Mouse (Mus musculus) small intestine, adult 2 months (tissue): ENCODE measurements around the gene Daxx. TPM values are rescaled to one million over a fixed set of nuclear protein-coding genes. Genes with fewer than 3 reads are reported as not detected.

Source experiments
- H3K27ac ChIP-seq: fragments of 200-500 bp; 2 replicates; pipeline ENCODE4 v1.5.1; 2012; ENCODE audit warnings: low read depth, low read length, control low read depth, inconsistent platforms; ENCODE audit not compliant: insufficient read depth
- H3K27me3 ChIP-seq: fragments of 200-500 bp; 2 replicates; pipeline ENCODE4 v1.6.1; 2012; ENCODE audit warnings: mild to moderate bottlenecking, moderate library complexity, low read length, inconsistent platforms; ENCODE audit not compliant: control insufficient read depth, insufficient read depth
- H3K36me3 ChIP-seq: fragments of 200-500 bp; 2 replicates; pipeline ENCODE4 v1.6.1; 2012; ENCODE audit warnings: mild to moderate bottlenecking, low read length, control low read depth, inconsistent platforms; ENCODE audit not compliant: control insufficient read depth, insufficient read depth
- H3K4me1 ChIP-seq: fragments of 200-500 bp; 2 replicates; pipeline ENCODE4 v1.6.1; 2012; ENCODE audit warnings: low read length, inconsistent platforms, mixed read lengths; ENCODE audit not compliant: control insufficient read depth, insufficient read depth, insufficient read length
- H3K4me3 ChIP-seq: fragments of 200-500 bp; 2 replicates; pipeline ENCODE4 v1.5.1; 2012; ENCODE audit warnings: low read depth, mild to moderate bottlenecking, control low read depth, inconsistent platforms, low read length, moderate library complexity
- CTCF ChIP-seq: fragments of 200-500 bp; IDR thresholded peaks from 2 replicates; pipeline ENCODE4 v1.5.1; 2012; ENCODE audit warnings: low read depth, mild to moderate bottlenecking, control low read depth, inconsistent platforms, low read length, moderate library complexity, mixed read lengths; ENCODE audit not compliant: insufficient replicate concordance, insufficient read length; ENCODE audit errors: extremely low read depth
- POLR2A ChIP-seq: fragments of 200-500 bp; IDR thresholded peaks from 2 replicates; pipeline ENCODE4 v1.6.1; 2012; ENCODE audit warnings: low read depth, mild to moderate bottlenecking, control low read depth, inconsistent platforms, low read length, moderate library complexity
- WGBS: fragments of 180-500 bp; shearing (Covaris S2); methylation state at CpG from one replicate; pipeline ENCODE4 v1.1.7; 2018; 5-methylcytosine and 5-hydroxymethylcytosine counted together
- polyA plus RNA-seq: library from polyadenylated mRNA; depleted of rRNA; stranded (reverse); fragments of >200 nt; gene quantifications from 2 replicates; pipeline ENCODE4 v1.2.3, GENCODE M21; 2012

The Daxx gene
- polyA plus RNA-seq, 1 experiment: 48.6 TPM

DNA sequence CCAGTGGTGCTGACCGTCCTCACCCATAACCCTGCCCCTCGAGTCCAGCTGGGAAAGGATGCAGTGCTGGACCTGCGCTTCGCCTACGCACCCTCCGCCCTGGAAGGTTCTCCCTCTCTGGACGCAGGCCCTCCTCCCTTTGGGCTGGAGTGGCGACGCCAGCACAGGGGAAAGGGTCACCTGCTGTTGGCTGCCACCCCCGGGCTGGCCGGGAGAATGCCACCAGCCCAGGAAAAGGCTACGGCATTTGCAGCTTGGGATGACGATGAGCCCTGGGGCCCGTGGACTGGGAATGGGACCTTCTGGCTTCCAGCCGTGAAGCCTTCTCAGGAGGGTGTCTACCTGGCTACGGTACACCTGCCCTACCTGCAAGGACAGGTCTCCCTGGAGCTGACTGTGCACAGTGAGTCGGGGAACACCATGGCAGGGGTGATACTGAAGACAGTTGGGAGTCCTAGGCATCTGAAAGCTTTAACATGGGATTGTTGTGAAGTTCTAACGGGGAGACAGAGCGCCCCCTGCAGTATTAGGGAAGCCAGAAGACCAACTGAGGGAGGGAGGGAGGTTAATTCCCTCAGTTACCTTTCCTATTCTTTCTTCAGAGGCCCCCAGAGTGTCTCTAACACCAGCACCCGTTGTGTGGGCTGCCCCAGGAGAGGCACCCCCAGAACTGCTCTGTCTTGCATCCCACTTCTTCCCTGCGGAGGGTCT is 16.3 kb downstream of the Daxx start:
- H3K36me3 ChIP-seq: peaks cover 45% of the 10 kb centered on the region
- H3K27me3 ChIP-seq: no peaks in the 10 kb centered on the region
- peaks cover 6% of the 10 kb centered on the region for H3K4me1 ChIP-seq
- no peak for TF ChIP-seq CTCF
- WGBS: 90% methylated on average over 21 of the region's 21 CpGs
- no peak overlapping the region for H3K27ac ChIP-seq
- no peak overlapping the region for H3K4me3 ChIP-seq

DNA sequence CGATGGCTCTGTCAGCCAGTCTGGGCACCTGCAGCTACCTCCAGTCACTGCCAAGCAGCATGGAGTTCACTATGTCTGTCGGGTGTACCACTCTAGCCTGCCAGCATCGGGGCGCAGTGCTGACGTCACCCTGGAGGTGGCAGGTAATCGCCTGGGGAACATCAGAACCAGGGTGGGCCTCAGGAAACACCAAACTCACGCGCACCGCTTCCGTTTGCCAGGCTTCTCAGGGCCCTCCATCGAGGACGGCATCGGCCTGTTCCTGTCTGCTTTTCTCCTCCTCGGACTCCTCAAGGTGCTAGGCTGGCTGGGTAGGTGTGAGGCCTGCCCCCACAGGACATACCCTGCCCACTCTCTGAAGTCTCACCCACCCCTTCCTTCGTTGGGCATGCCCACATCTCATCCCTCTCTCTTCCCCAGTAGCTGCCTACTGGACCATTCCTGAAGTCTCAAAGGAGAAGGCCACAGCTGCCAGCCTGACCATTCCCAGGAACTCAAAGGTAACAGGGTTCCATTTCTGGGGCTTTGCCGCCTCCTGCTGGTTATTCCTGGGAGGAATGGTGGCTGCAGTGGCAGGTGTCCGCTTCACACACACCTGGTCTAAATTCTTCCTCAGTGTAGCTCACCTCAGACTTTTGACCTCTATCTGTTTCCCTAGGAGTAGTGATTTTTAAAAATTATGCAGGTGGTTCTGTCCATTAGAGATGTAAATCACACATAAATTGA is 17.2 kb downstream of the Daxx start:
- H3K27me3 ChIP-seq: no peaks in the 10 kb centered on the region
- no peak overlapping the region for H3K4me3 ChIP-seq
- 81% methylated on average over 17 of the region's 17 CpGs for WGBS
- no peak overlapping the region for H3K27ac ChIP-seq
- H3K36me3 ChIP-seq: peaks cover 40% of the 10 kb centered on the region
- peaks cover 2% of the 10 kb centered on the region for H3K4me1 ChIP-seq
- TF ChIP-seq POLR2A: no peak
- TF ChIP-seq CTCF: peak; percentile 56; the same call in 1 of the 2 replicates

DNA sequence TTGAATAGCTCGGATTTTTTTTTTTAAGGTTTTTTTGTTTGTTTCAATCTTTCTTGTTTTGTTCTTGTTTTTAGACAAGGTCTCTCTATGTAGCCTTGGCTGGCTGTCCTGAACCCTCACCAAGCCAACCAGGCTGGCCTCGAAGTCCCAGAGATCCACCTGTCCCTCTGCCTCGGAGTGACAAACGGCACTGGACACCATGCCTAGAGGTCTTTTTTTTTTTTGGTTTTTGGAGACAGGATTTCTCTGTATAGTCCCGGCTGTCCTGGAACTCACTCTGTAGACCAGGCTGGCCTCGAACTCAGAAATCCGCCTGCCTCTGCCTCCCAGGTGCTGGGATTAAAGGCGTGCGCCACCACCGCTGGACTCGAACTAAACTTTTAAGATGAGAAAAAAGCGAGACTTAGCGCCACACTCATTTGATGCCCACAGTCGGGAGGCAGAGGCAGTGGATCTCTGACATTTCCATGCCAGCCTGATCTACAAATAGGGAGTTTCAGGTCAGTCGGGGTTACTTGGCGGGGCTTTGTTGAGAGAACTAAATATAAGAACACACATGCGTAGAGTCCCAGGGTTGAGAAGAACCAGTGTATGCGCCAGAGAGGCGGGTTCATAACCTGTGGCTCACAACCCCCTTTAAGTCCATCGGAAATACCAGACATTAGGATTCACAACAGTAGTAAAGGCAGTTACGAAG is 19.2 kb downstream of the Daxx start:
- 59% methylated on average over 21 of the region's 21 CpGs for WGBS
- peaks cover 2% of the 10 kb centered on the region; the same call in 1 of the 2 replicates for H3K4me1 ChIP-seq
- H3K36me3 ChIP-seq: peaks cover 36% of the 10 kb centered on the region
- H3K4me3 ChIP-seq: no peak overlapping the region
- H3K27ac ChIP-seq: no peak overlapping the region
- TF ChIP-seq CTCF: no peak
- no peak for TF ChIP-seq POLR2A
- no peaks in the 10 kb centered on the region for H3K27me3 ChIP-seq

DNA sequence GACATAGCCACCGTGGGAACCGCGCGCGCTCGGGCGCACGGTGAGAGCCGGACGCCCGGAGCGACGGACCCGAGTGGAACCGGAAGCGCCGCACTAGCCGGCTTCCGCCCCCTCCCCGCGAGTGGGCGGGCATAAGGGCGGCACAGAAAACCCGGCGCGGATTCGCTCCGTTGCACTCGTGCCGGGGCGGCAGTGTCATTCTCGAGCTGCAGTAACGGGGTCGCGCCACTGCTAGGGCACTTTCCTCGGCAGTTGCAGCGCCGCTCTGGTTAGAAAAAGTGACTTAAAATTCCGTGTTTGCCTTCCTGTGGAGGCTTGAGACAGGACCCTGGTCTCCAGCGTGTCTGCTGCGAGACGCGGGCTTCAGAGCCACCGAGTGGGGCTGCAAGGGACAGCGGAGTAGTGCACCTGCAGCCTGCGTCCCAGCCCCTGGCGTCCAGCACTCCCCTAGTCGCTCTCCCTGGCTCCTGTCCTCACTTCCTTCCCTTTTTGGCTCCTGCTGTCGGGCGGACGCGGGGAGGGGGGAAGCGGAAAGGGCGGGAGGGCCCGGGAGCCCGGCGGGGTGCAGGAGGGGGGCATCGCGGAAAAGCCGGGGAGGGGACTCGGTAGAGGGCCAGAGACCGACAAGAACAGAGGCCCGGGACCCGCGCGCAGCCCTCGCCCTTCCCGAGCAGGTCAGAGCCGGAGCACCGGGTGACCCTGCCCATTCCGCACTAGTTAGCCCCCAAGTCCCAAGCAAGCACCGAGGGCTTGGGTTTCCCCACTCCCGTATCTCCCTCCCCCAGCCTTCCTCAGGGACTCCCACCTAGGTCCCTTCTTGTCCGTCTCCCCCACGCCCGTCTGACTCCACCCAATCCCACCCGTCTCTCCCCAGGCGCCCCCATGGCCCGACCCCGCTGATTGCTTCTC is 20.4 kb downstream of the Daxx start, which contains the start of gene Rgl2:
TSS of gene Rgl2 (plus strand) at position 173 of the 909 bp plus-strand sequence.
- TF ChIP-seq POLR2A: peak; percentile 11
- TF ChIP-seq CTCF: peak; percentile 21; the same call in 1 of the 2 replicates
- Histone ChIP-seq H3K36me3 (peaks cover 32% of the 10 kb centered on the region), H3K4me3 (peak within 1 kb of the TSS; percentile 85), H3K4me1 (peaks cover 2% of the 10 kb centered on the region; the same call in 1 of the 2 replicates), H3K27ac (peak within 1 kb of the TSS; percentile 92), H3K27me3 (no peaks in the 10 kb centered on the region)
- under 1% methylated on average over 80 of the region's 80 CpGs for WGBS

DNA sequence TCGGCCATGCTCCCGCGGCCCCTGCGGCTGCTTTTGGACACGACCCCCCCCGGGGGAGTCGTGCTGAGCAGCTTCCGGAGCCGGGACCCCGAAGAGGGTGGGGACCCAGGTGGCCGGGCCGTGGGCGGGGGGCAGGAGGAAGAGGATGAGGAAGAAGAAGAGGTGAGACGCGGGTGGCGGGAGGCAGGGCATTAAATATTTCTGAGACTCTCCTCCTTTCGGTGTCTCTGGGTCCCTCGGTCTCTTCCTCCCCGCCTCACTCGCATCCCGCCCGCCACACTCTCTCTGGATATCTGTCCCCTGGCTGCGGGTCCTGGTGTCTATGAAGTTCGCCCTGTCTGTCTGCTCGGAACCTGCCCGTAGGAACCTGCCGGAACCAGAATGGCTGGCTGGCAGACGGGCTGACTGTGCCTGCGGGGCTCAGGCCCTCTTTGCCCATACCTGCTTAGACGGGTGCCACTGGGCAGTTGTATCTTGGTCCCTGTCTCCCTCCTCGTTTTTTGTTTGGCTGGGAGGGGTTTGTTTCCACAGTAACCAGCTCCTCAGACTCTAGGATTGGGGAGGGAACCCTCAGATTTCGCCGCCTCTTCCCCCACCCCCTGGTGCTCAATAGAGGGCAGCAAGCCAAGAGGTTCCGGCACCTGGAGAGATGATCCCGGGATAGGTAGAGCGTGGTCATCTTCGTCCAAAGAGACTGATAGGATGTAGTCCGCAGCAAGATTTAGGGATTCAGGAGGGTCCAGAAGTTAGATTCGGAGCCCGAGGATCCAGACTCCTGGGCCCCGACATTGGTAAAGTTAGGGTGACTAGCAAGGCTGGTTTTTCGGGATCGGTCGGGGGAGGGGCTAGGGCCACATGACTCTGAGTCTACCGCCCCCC is 21.3 kb downstream of the Daxx start:
- WGBS: under 1% methylated on average over 45 of the region's 45 CpGs
- Histone ChIP-seq H3K36me3 (peaks cover 31% of the 10 kb centered on the region), H3K4me3 (peak overlapping the region; percentile 85), H3K27me3 (no peaks in the 10 kb centered on the region), H3K27ac (no peak overlapping the region; the same call in 1 of the 2 replicates), H3K4me1 (peaks cover 2% of the 10 kb centered on the region; the same call in 1 of the 2 replicates)
- TF ChIP-seq POLR2A (peak; percentile 37; the same call in 1 of the 2 replicates), CTCF (no peak)
